Mouse (Mus musculus) stomach, postnatal 0 days (tissue): Measurements from ENCODE around the gene Fam129b. TPM values are rescaled to one million over a fixed set of nuclear protein-coding genes. Genes with fewer than 3 reads are reported as not detected.

ENCODE experiments used
- ATAC-seq: fragments of 200-750 bp; cut with Nextera tagmentation; 2 replicates; pipeline ENCODE4 v1.8.0; 2017; ENCODE audit not compliant: low FRiP score, low TSS enrichment
- DNase-seq: peaks from one replicate; pipeline ENCODE4 v3.0.0-alpha.2; 2016; ENCODE audit warnings: low spot score
- H3K27ac ChIP-seq: fragments of 300-500 bp; sonication (generic); replicated peaks from 2 replicates; pipeline ENCODE4 v1.5.1; 2014; ENCODE audit warnings: mild to moderate bottlenecking, control low read depth
- H3K27me3 ChIP-seq: fragments of 300-500 bp; sonication (generic); 2 replicates; pipeline ENCODE4 v1.6.1; 2014; ENCODE audit warnings: low read length; ENCODE audit not compliant: control insufficient read depth, insufficient read depth
- H3K36me3 ChIP-seq: fragments of 300-500 bp; sonication (generic); 2 replicates; pipeline ENCODE4 v1.6.1; 2014; ENCODE audit warnings: low read length, mixed read lengths; ENCODE audit not compliant: control insufficient read depth, insufficient read depth
- H3K4me1 ChIP-seq: fragments of 300-500 bp; sonication (generic); replicated peaks from 2 replicates; pipeline ENCODE4 v1.6.1; 2014; ENCODE audit warnings: antibody characterized with exemption; ENCODE audit not compliant: control insufficient read depth, insufficient read depth
- H3K4me2 ChIP-seq: fragments of 300-500 bp; sonication (generic); replicated peaks from 2 replicates; pipeline ENCODE4 v1.6.1; 2014; ENCODE audit warnings: low read depth, mild to moderate bottlenecking, control low read depth, moderate library complexity
- H3K4me3 ChIP-seq: fragments of 300-500 bp; sonication (generic); 2 replicates; pipeline ENCODE4 v1.5.1; 2014; ENCODE audit warnings: low read depth, low read length, control low read depth
- H3K9ac ChIP-seq: fragments of 300-500 bp; sonication (generic); 2 replicates; pipeline ENCODE4 v1.6.1; 2014; ENCODE audit warnings: mild to moderate bottlenecking, low read length, control low read depth, mixed read lengths
- H3K9me3 ChIP-seq: fragments of 300-500 bp; sonication (generic); 2 replicates; pipeline ENCODE4 v1.6.1; 2016; ENCODE audit warnings: low read length; ENCODE audit not compliant: control insufficient read depth
- CTCF ChIP-seq: IDR thresholded peaks from 2 replicates; pipeline ENCODE4 v1.5.1; 2016; ENCODE audit warnings: antibody characterized with exemption, low read depth, mild to moderate bottlenecking, moderate library complexity
- EP300 ChIP-seq: optimal IDR thresholded peaks from 2 replicates; pipeline ENCODE3; 2016; ENCODE audit warnings: antibody characterized with exemption
- whole genome bisulfite sequencing: fragments of 180-500 bp; shearing (Covaris S2); extraction: QIAGEN DNeasy Blood & Tissue Kit; methylation state at CpG from one replicate; pipeline ENCODE4 v1.1.7; 2014; 5-methylcytosine and 5-hydroxymethylcytosine counted together
- polyA plus RNA-seq: library from polyadenylated mRNA; unstranded; fragments of >200 nt; fragmentation: Nextera tagmentation; extraction: Ambion mirVana; gene quantifications from 2 replicates; pipeline ENCODE4 v1.2.1, GENCODE M21; 2015

The Fam129b gene
- polyA plus RNA-seq, 1 experiment from 2014 or later = 90.7 TPM

DNA sequence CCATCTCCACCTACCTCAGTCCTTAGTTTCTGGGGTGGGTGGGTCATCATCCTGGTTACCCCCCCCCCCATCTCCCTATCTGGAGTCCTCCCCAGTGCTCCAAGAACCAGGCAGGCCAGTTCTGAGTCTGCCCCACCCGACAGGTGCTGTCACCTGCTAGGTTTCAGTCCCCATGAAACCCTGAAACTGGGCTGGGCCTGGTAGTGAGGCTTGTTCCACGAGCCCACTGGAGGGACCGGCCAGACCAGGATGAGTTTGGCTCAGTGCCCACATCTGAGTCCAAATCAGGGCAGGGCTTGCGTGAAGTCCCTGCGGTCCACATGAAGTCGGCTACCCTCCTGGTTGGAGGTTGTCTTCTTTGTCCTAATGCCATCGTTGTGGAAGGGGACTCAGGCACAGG is 23.1 kb downstream of the Fam129b start:
- Histone ChIP-seq H3K27ac (peak overlapping the region; percentile 77), H3K27me3 (no peaks in the 10 kb centered on the region), H3K9me3 (no peaks in the 10 kb centered on the region), H3K4me1 (peaks cover 26% of the 10 kb centered on the region), H3K4me3 (no peak overlapping the region), H3K9ac (no peak overlapping the region), H3K4me2 (peak overlapping the region; percentile 5; the same call in 1 of the 2 replicates), H3K36me3 (peaks cover 5% of the 10 kb centered on the region; the same call in 1 of the 2 replicates)
- WGBS = 32% methylated on average over 7 of the region's 7 CpGs
- peak; percentile 72 for TF ChIP-seq EP300
- TF ChIP-seq CTCF = no peak
- ATAC-seq (peak; percentile 21; the same call in 1 of the 2 replicates), DNase-seq (peak; percentile 86)

- ATAC-seq (peak; percentile 22; the same call in 1 of the 2 replicates), DNase-seq (peak; percentile 67)
- TF ChIP-seq CTCF (no peak), EP300 (no peak)
- Histone ChIP-seq H3K27me3 (no peaks in the 10 kb centered on the region), H3K4me2 (no peak overlapping the region), H3K9ac (no peak overlapping the region), H3K4me1 (peaks cover 21% of the 10 kb centered on the region), H3K4me3 (no peak overlapping the region), H3K9me3 (no peaks in the 10 kb centered on the region), H3K27ac (peak overlapping the region; percentile 58), H3K36me3 (peaks cover 3% of the 10 kb centered on the region; the same call in 1 of the 2 replicates)
- whole genome bisulfite sequencing = 51% methylated on average over 9 of the region's 9 CpGs
Measured at GRCm38 (mm10) chr2:32902126-32902525, 26.2 kb downstream of the Fam129b start.

DNA sequence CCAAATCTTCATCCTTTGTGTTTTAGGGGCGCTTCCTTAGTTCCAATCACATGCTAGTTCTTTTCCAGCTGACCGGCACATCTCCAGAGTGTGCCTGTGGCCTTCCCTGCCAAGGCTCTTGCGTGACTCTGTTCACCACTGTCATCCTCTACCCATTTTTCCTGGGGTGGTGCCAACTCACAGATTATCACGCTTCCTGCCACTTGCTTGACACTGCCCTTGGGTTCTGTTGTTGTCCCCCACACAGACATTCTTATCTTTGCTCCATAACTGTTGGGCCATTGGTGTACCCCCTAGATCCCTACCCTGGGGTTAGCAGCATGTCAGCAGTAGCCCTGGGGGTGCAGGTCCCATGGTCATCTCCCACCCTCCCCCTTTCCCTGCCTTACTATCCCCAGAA is 27.6 kb downstream of the Fam129b start:
- ATAC-seq = no peak
- peaks cover 16% of the 10 kb centered on the region for H3K4me1 ChIP-seq
- H3K9me3 ChIP-seq = no peaks in the 10 kb centered on the region
- no peak overlapping the region for H3K9ac ChIP-seq
- H3K4me3 ChIP-seq = no peak overlapping the region
- H3K27me3 ChIP-seq = no peaks in the 10 kb centered on the region
- 76% methylated on average over 4 of the region's 4 CpGs for WGBS
- H3K4me2 ChIP-seq = no peak overlapping the region
- TF ChIP-seq CTCF (no peak), EP300 (no peak)
- H3K27ac ChIP-seq = peak overlapping the region; percentile 40; the same call in 1 of the 2 replicates
- DNase-seq = no peak
- H3K36me3 ChIP-seq = peaks cover 3% of the 10 kb centered on the region; the same call in 1 of the 2 replicates

- no peak for ATAC-seq
- Histone ChIP-seq H3K4me3 (no peak overlapping the region), H3K4me1 (peaks cover 18% of the 10 kb centered on the region), H3K36me3 (peaks cover 3% of the 10 kb centered on the region; the same call in 1 of the 2 replicates), H3K27ac (peak overlapping the region; percentile 95), H3K9ac (no peak overlapping the region), H3K9me3 (no peaks in the 10 kb centered on the region), H3K27me3 (no peaks in the 10 kb centered on the region), H3K4me2 (no peak overlapping the region)
- WGBS = 65% methylated on average over 5 of the region's 5 CpGs
- DNase-seq = no peak
- TF ChIP-seq EP300 (no peak), CTCF (no peak)
Measured at GRCm38 (mm10) chr2:32904637-32905036, 28.7 kb downstream of the Fam129b start.

DNA sequence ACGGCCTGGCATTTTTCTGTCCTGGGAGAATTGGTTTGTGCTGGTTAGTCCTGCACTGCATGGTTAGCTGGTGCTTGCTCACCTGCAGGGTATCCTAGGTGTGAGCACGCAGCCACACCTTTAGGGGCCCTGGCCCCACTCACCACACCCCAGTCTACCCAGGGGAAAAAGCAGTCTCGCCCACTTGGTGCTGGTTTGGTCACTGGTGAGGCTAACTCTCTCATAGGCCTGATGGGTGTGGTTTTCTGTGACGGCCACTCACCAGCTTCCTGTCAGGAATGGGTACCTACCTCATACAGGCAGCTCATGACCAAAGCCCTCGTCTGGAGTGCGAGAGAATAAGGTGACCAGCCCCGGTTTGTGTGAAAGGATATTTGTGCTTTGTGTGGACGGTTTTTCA is 29.4 kb downstream of the Fam129b start:
- Histone ChIP-seq H3K27me3 (no peaks in the 10 kb centered on the region), H3K4me2 (no peak overlapping the region), H3K27ac (peak overlapping the region; percentile 95), H3K36me3 (no peaks in the 10 kb centered on the region), H3K4me1 (peaks cover 18% of the 10 kb centered on the region), H3K9ac (no peak overlapping the region), H3K9me3 (no peaks in the 10 kb centered on the region), H3K4me3 (no peak overlapping the region)
- TF ChIP-seq EP300 = no peak
- no peak for TF ChIP-seq CTCF
- peak; percentile 73 for DNase-seq
- 58% methylated on average over 8 of the region's 8 CpGs for WGBS
- peak; percentile 68 for ATAC-seq

GRCm38 (mm10) chr2:32907442-32907841 is 31.5 kb downstream of the Fam129b start:
- Histone ChIP-seq H3K27me3 (no peaks in the 10 kb centered on the region), H3K9ac (no peak overlapping the region), H3K36me3 (peaks cover 8% of the 10 kb centered on the region), H3K4me1 (peaks cover 18% of the 10 kb centered on the region), H3K4me2 (no peak overlapping the region), H3K4me3 (no peak overlapping the region), H3K27ac (peak overlapping the region; percentile 95), H3K9me3 (no peaks in the 10 kb centered on the region)
- WGBS = 30% methylated on average over 8 of the region's 8 CpGs
- no peak for ATAC-seq
- TF ChIP-seq EP300 (no peak), CTCF (no peak)
- no peak for DNase-seq
